Mouse (Mus musculus) heart, embryonic 11.5 days (tissue): ENCODE results near the gene Gm10382. TPM values are rescaled to one million over a fixed set of nuclear protein-coding genes. Genes with fewer than 3 reads are reported as not detected.
A peak's percentile ranks its signal among the peaks of the same experiment; 100 is the strongest.
"Not testable (repeated sequence)": the region's sequence is repeated elsewhere in the genome, so short reads cannot be mapped to it uniquely, and the experiment has no call there.

Experiments
- ATAC-seq: fragments of 200-750 bp; cut with Nextera tagmentation; replicated peaks from 2 replicates; pipeline ENCODE4 v1.8.0; 2017; ENCODE audit warnings: moderate library complexity; ENCODE audit not compliant: insufficient number of reproducible peaks, low FRiP score, low TSS enrichment
- H3K27ac ChIP-seq: fragments of 300-500 bp; sonication (generic); 2 replicates; pipeline ENCODE4 v1.5.1; 2014; ENCODE audit warnings: mild to moderate bottlenecking, low read depth, low read length
- H3K27me3 ChIP-seq: fragments of 300-500 bp; sonication (generic); 2 replicates; pipeline ENCODE4 v1.6.1; 2014; ENCODE audit warnings: mild to moderate bottlenecking, low read length, mixed read lengths; ENCODE audit not compliant: control insufficient read depth, insufficient read depth
- H3K36me3 ChIP-seq: fragments of 300-500 bp; sonication (generic); 2 replicates; pipeline ENCODE4 v1.6.1; 2014; ENCODE audit warnings: mild to moderate bottlenecking, low read length, moderate library complexity, mixed read lengths; ENCODE audit not compliant: control insufficient read depth, insufficient read depth
- H3K4me1 ChIP-seq: fragments of 300-500 bp; sonication (generic); 2 replicates; pipeline ENCODE4 v1.6.1; 2014; ENCODE audit warnings: low read length; ENCODE audit not compliant: control insufficient read depth, insufficient read depth
- H3K4me2 ChIP-seq: fragments of 300-500 bp; sonication (generic); 2 replicates; pipeline ENCODE4 v1.6.1; 2014; ENCODE audit warnings: mild to moderate bottlenecking, moderate library complexity
- H3K4me3 ChIP-seq: fragments of 300-500 bp; sonication (generic); 2 replicates; pipeline ENCODE4 v1.5.1; 2014; ENCODE audit warnings: low read depth, low read length
- H3K9ac ChIP-seq: fragments of 300-500 bp; sonication (generic); 2 replicates; pipeline ENCODE4 v1.6.1; 2014; ENCODE audit warnings: mild to moderate bottlenecking, low read depth, low read length, moderate library complexity
- H3K9me3 ChIP-seq: fragments of 300-500 bp; sonication (generic); replicated peaks from 2 replicates; pipeline ENCODE4 v1.6.1; 2016; ENCODE audit warnings: low read length; ENCODE audit not compliant: control insufficient read depth
- WGBS: fragments of 180-500 bp; shearing (Covaris S2); extraction: QIAGEN DNeasy Blood & Tissue Kit; methylation state at CpG from one replicate; pipeline ENCODE4 v1.1.7; 2014; ENCODE audit not compliant: insufficient replicate concordance; 5-methylcytosine and 5-hydroxymethylcytosine counted together
- polyA plus RNA-seq: library from polyadenylated mRNA; unstranded; fragments of >200 nt; fragmentation: Nextera tagmentation; extraction: Ambion mirVana; gene quantifications from 2 replicates; pipeline ENCODE4 v1.2.1, GENCODE M21; 2014

Gm10382 gene
- polyA plus RNA-seq, 1 experiment from 2014 or later = 0.42 TPM

DNA sequence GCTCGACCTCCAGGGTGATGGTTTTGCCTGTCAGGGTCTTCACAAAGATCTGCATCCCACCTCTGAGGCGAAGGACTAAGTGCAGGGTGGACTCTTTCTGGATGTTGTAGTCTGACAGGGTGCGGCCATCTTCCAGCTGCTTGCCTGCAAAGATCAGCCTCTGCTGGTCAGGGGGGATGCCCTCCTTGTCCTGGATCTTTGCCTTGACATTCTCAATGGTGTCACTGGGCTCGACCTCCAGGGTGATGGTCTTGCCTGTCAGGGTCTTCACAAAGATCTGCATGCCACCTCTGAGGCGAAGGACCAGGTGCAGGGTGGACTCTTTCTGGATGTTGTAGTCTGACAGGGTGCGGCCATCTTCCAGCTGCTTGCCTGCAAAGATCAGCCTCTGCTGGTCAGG lies 1.8 kb upstream of the Gm10382 start:
- not testable (repeated sequence) for ATAC-seq, H3K9ac ChIP-seq

DNA sequence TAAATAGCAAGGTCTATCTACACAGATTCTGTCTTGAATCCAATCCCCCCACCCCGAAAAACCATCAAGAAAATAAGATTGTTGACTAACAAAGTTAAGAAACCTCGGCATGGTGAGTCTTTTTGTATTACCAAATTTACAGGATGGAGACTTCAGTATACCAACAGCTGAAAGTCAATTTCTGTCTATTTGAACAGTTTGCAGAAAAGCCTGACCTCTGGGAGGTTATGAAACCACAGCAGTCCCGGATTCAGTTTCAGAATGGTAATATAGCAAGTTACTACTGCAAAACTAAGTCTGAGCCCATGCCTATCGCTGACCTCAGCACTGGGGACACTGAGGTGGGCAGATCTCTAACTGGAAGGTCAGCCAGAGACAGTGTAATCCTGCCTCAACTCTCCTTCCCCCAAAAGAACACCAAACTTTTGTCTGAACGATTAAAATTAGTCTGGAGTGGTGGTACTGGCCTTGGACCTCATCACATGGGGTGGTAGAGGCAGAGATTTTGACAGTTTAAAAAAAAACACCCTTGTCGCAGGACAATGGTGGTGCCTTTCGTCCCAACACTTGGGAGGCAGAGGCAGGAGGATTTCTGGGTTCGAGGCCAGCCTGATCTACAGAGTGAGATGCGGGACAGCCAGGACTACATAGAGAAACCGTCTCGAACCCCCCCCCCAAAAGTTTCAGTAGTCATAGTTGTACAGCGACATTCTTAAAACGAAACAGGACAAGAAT lies 597 bp upstream of the Gm10382 start:
- Histone ChIP-seq H3K4me1 (peaks cover 20% of the 10 kb centered on the region), H3K9me3 (no peaks in the 10 kb centered on the region), H3K4me3 (peak overlapping the region; percentile 99), H3K9ac (peak overlapping the region; percentile 100), H3K27me3 (no peaks in the 10 kb centered on the region), H3K36me3 (peaks cover 15% of the 10 kb centered on the region), H3K27ac (peak overlapping the region; percentile 93; the same call in 1 of the 2 replicates), H3K4me2 (peak overlapping the region; percentile 99)
- no peak for ATAC-seq
- 22% methylated on average over 13 of the region's 13 CpGs for WGBS

More for the DNA sequence above, 1.8 kb upstream of the Gm10382 start:
- H3K4me3 ChIP-seq, H3K4me2 ChIP-seq, H3K9me3 ChIP-seq, H3K27me3 ChIP-seq, H3K27ac ChIP-seq: not testable (repeated sequence)
- 81% methylated on average over 4 of the region's 6 CpGs for WGBS
- H3K4me1 ChIP-seq = peaks cover 14% of the 10 kb centered on the region
- H3K36me3 ChIP-seq = peaks cover 15% of the 10 kb centered on the region

DNA sequence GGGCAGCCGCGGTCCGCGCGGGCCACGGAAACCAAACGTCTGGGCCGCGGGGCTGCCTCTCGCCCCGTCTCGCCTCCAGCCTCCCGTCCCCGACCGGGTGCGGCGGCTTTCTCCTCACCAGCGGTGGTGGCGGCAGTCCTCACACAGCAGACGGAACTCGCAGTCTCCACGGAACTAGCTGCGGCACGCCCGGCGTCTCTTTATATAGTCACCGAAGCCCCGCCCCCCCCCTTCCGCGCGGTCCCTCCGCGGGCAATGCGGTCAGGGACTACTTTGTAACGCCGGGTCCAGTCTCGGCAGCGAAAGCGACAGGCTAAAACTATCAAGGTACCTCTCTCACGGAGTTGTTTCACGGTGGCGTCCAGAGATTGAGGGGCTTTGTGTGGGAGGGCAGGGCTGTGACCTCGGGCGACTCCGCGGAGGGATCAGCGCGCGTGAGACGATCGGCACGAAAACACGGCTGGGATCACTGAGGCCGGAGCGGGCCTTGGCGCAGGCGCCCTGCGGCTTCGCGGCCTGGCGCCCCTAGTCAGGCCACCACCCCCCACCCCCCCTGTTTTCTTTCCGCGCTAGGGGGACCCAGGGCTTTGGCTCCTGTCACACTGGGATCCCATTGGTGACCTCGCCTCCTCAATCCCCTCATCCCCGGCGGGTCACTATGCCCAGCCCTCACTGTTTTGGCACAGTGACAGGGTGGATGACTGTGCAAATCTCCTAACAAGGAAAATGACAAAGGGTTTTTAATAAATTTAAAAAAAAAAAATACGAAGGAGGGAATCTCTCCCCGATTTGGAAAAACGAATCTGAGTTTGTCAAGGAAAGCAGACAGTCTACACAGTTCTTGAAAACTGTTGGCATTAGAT lies 688 bp downstream of the Gm10382 start, which contains the start of gene Ubc:
Gene Ubc, minus strand, starts transcription at position 624 of the 863 bp plus-strand sequence.
- H3K9ac ChIP-seq = peak within 1 kb of the TSS; percentile 100
- no peaks in the 10 kb centered on the region for H3K9me3 ChIP-seq
- H3K27ac ChIP-seq = peak within 1 kb of the TSS; percentile 99
- peaks cover 11% of the 10 kb centered on the region for H3K36me3 ChIP-seq
- peak; percentile 72 for ATAC-seq
- no peaks in the 10 kb centered on the region for H3K27me3 ChIP-seq
- peak within 1 kb of the TSS; percentile 99 for H3K4me2 ChIP-seq
- H3K4me3 ChIP-seq = peak within 1 kb of the TSS; percentile 99
- peaks cover 30% of the 10 kb centered on the region for H3K4me1 ChIP-seq
- under 1% methylated on average over 62 of the region's 69 CpGs for WGBS

DNA sequence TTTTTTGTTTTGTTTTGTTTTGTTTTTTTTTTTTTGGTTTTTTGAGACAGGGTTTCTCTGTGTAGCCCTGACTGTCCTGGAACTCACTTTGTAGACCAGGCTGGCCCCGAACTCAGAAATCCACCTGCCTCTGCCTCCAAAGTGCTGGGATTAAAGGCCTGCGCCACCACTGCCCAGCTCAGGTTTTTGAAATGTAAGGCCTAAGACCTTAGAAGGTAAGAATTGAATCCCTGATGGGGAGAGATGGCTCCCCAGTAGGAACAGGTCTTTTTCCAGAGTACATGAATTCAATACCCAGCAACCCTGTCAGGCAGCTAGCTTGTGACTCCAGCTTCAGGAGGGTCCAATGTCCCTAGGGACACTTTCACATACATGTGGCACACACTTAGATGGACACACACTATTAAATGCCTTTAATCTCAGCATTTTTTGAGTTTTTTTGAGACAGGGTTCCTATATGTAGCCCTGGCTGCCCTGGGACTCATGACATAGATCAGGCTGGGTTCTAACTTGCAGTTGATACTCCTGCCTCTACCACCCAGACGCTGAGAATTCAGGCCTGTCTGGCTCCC lies 1.9 kb downstream of the Gm10382 start:
- WGBS = 85% methylated on average over 3 of the region's 3 CpGs
- no peaks in the 10 kb centered on the region for H3K9me3 ChIP-seq
- H3K9ac ChIP-seq = no peak overlapping the region
- ATAC-seq = no peak
- H3K4me1 ChIP-seq = peaks cover 34% of the 10 kb centered on the region
- no peaks in the 10 kb centered on the region for H3K36me3 ChIP-seq
- H3K4me3 ChIP-seq = no peak overlapping the region
- H3K4me2 ChIP-seq = no peak overlapping the region
- H3K27me3 ChIP-seq = no peaks in the 10 kb centered on the region
- H3K27ac ChIP-seq = peak overlapping the region; percentile 99

DNA sequence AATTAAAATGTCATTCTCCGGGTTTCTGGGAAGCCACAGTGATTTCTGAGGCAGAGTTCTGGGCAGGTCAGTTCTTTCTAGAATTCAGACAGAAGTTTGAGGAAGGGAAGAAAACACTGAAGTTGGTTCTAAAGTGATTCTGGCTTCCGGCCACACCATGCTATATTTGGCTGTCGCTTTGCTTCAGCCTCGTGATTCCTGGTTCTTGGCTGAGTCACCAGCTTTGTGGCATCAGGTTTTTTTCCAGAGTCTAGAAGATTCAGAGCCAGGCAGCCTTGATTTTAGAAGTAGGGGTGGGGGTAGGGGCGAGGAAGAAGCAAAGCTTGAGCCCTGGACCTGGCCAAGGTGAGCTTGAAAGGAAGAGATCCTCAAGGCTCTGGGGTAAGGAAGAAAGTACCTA lies 2.5 kb downstream of the Gm10382 start:
- no peak for ATAC-seq
- Histone ChIP-seq H3K36me3 (no peaks in the 10 kb centered on the region), H3K9ac (no peak overlapping the region), H3K27ac (peak overlapping the region; percentile 99), H3K9me3 (no peaks in the 10 kb centered on the region), H3K27me3 (no peaks in the 10 kb centered on the region), H3K4me1 (peaks cover 34% of the 10 kb centered on the region), H3K4me3 (no peak overlapping the region), H3K4me2 (no peak overlapping the region)
- WGBS = 58% methylated on average over 5 of the region's 5 CpGs

DNA sequence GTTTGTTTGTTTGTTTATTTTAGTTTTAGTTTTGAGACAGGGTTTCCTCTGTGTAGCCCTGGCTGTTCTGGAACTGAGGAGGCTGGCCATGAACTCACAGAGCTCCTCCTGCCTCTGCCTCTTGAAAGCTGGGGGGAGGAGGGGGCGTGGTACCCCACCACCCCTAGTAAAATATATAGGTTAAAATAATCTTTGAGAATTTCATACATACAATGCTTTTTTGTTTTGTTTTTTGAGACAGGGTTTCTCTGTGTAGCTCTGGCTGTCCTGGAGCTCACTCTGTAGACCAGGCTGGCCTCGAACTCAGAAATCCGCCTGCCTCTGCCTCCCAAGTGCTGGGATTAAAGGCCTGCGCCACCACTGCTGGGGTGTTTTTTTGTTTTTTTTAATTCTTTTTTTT lies 3.1 kb downstream of the Gm10382 start:
- H3K36me3 ChIP-seq, H3K9me3 ChIP-seq, H3K4me2 ChIP-seq, H3K9ac ChIP-seq, H3K4me3 ChIP-seq, H3K27me3 ChIP-seq, ATAC-seq: not testable (repeated sequence)
- Histone ChIP-seq H3K27ac (peak overlapping the region; percentile 99), H3K4me1 (peaks cover 34% of the 10 kb centered on the region)
- 90% methylated on average over 4 of the region's 4 CpGs for WGBS

DNA sequence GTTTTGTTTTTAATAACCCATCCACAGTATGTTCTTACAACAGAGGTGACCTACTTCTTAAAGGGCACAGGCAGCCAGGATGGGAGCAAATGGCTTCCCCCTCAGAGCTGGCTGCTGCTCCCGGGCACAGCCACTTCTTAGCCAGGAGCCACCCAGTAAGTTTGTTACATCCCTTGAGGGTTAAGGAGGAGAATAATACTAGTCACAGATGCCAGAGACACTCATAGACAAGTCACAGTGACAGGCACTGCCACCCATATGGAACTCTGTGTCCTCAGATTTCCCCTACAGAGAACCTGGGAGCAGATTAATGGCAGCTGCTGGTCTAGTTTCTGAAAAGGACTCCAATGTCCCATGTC lies 3.5 kb downstream of the Gm10382 start:
- no peak for ATAC-seq
- H3K9ac ChIP-seq = peak overlapping the region; percentile 74
- H3K9me3 ChIP-seq = no peaks in the 10 kb centered on the region
- no peaks in the 10 kb centered on the region for H3K36me3 ChIP-seq
- WGBS = 52% methylated on average over 1 of the region's 1 CpGs
- peak overlapping the region; percentile 99 for H3K27ac ChIP-seq
- peak overlapping the region; percentile 65 for H3K4me2 ChIP-seq
- H3K4me3 ChIP-seq = peak overlapping the region; percentile 39
- peaks cover 34% of the 10 kb centered on the region for H3K4me1 ChIP-seq
- no peaks in the 10 kb centered on the region for H3K27me3 ChIP-seq

DNA sequence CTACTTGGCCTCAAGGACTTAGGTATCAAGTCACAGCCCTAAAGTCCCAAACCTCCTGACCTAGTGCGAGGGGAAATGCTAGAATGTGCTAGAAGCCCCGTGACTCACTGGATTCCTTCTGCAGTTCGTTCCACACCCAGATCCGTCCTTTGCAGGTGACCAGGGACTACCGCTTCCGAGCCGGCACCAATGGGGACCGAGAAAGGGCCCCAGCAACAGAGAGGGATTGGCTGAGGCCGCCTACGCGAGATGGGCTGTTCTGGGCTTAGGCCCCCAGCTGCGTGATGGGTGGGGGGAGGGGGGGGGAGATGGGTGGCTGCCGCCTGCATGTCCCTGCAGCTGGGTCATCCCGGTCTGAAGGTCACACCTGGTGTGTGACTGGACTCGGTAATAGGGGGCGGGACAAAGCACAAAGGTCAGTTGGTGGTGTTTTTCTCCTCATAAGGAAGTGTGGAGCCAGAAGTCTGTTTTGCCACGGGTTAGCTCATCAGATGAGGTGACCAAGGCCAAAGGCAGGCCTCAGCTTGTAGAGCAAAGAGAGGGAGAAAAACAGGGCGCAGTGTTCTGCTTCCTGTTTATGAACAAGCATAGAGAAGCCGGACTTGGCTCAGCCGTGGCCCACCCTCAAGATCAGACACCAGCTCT lies 4.0 kb downstream of the Gm10382 start:
- H3K27me3 ChIP-seq = no peaks in the 10 kb centered on the region
- H3K9me3 ChIP-seq = no peaks in the 10 kb centered on the region
- H3K9ac ChIP-seq = peak overlapping the region; percentile 74
- peaks cover 34% of the 10 kb centered on the region for H3K4me1 ChIP-seq
- WGBS = under 1% methylated on average over 20 of the region's 20 CpGs
- peak overlapping the region; percentile 99 for H3K27ac ChIP-seq
- peak overlapping the region; percentile 39 for H3K4me3 ChIP-seq
- H3K36me3 ChIP-seq = no peaks in the 10 kb centered on the region
- peak overlapping the region; percentile 65 for H3K4me2 ChIP-seq
- ATAC-seq = peak; percentile 92
